Mouse (Mus musculus): Measurements from ENCODE around the gene Rnf167.
A peak's percentile ranks its signal among the peaks of the same experiment; 100 is the strongest.

The Rnf167 gene

DNA sequence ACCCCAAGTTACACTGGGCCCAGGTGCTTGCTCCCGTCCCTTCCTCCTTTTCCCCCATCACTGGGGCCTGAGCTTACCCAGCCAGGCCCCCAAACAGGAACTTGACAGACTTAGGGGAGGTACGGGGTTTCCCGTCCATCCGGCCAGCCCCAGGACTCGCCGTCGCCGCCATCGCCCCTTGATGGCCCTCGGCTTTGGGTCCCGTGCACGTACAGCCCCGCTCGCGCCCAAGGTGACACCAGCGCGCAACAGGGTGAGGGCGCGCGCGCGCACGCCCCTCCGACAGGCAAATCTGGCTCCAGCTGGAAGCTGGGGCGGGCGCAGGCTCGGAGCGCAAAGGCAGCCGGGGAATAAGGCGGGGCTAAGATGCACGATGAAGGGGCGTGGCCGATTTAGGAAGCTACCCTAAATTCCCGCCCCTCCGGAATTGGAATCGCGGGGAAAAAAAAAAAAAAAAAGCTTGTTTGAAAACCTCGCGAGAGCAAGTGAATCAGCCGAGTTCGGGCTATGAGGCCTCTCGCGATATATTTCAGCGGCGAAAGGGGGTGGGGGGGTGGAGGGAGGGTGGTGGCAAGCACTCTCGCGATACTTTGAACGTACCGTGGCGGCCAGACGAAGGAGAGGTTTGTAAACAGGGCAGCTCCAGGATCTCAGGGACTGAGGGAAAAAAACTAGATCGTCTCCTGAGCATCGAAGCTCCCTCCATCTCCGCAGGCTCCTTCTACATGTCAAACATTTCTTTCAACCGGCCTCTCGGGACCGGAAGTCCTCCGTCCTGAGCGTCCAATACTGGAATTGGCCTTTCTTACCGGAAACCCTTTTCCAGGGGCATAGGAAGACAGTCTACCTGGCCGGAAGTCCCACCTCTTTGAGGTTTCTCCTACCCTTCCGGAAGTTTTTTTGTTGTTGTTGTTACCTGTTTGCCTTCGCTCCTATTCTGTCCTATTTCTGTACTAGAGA, at the start of gene Rnf167, which contains the start of gene Slc25a11:
TSS of gene Rnf167 (plus strand) at position 545 of the 960 bp plus-strand sequence.
TSS of gene Slc25a11 (minus strand) at position 789 of the 960 bp plus-strand sequence.
- peak; percentile 98 for DNase-seq (ENCODE audit: low spot score in 2 of 2)

DNA sequence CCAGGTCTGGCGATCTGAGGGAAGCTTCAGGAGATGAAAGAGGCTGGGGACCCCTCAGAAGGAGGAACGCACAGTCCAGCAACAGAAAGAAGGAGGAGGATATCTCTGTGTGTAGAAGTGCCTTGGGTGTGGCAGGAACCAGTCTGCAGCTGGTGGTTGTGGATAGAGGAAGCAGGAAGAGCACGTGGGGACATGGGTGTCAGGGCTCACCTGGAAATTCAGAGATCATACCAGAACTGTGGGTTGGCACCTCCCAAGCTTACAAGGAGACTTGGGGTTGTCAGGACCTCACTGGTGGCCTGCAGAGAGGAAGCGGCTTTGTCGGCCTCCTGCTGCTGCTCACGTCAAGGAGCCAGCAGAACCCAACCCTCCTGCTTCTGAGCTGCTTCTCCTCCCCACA, 49.7 kb upstream of the Rnf167 start:
- DNase-seq (ENCODE audit: low spot score in 2 of 2): no peak

DNA sequence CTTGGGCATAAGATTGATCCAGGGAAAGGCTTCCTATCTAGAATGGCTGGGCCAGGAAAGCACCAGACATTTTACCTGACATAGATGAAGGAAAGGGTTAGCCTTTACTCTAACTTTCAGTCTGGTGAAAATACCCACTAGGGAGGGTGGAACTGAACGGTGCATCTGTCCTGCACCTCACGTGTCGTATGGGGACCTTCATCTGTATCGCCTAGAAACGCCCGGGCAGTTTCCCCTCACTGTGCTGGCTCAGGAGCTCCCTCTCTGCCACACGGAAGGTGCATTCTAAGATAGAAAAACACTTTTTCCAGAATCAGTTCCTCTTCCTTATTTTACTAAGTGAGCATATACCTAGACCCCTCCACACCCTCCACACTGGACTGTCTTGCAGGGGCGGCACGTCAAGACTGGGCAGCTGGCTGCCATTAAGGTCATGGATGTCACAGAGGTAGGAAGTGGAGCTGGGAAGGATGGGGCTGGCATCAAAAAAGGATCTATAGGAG, 48.5 kb upstream of the Rnf167 start:
- no peak for DNase-seq (ENCODE audit: low spot score in 2 of 2)

GRCm38 (mm10) chr11:70605024-70605566, 41.9 kb upstream of the Rnf167 start:
- peak; percentile 71 to 74 for DNase-seq (ENCODE audit: low spot score in 2 of 2)

GRCm38 (mm10) chr11:70606717-70607116, 40.3 kb upstream of the Rnf167 start:
- DNase-seq (ENCODE audit: low spot score in 2 of 2): no peak

DNA sequence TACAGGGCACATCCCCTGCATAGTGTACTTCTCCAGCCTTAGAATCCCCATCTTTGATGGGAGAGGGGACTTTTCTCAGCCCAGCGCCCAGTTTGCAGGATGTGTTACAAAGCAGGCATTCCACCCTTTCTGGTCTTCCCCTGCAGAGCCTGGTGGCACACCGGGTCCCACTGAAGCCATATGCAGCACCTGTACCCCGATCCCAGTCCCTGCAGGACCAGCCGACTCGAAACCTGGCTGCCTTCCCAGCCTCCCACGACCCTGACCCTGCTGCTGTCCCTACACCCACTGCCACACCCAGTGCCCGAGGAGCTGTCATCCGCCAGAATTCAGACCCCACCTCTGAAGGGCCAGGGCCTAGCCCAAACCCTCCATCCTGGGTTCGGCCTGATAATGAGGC, 39.4 kb upstream of the Rnf167 start:
- DNase-seq (ENCODE audit: low spot score in 2 of 2): peak in 1 of 2 experiments; percentile 28

- DNase-seq (ENCODE audit: low spot score in 2 of 2): peak in 1 of 2 experiments; percentile 24
Observed at GRCm38 (mm10) chr11:70608381-70609066, 38.5 kb upstream of the Rnf167 start.

GRCm38 (mm10) chr11:70610752-70611151, 36.3 kb upstream of the Rnf167 start:
- no peak for DNase-seq (ENCODE audit: low spot score in 2 of 2)

DNA sequence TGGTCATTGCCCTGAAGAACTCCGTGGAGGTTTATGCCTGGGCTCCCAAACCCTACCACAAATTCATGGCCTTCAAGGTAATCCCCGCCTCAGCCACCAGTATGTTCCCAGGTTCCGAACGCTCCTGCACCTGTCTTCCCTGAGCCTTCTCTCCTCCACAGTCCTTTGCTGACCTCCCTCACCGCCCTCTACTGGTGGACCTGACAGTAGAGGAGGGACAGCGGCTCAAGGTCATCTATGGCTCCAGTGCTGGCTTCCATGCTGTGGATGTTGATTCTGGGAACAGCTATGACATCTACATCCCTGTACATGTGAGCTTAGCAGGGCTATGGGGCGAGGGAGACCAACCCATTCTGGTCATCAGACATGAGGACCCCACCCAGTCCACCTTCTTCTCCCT, 34.5 kb upstream of the Rnf167 start:
- no peak for DNase-seq (ENCODE audit: low spot score in 2 of 2)

DNA sequence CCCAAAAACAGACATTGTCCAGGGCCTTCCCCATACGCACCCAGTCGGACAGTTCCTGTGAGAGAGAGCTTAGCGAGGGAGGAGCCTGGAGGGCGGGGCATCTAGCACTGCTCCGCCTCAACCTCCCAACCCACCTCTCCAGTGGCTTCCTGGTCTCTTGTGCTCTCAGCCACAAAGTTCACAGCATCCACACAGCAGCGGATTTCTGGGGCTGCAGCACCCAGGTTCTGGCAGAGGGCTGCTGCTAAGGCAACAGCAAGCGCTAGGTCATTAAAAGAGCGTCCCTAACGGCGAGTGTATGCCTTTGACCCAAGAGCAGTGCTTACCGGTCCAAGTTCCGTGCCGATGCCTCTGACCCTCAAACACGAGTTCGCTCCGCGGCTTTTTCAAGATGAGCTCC, 32.0 kb upstream of the Rnf167 start:
- peak; percentile 46 to 50 for DNase-seq (ENCODE audit: low spot score in 2 of 2)

DNA sequence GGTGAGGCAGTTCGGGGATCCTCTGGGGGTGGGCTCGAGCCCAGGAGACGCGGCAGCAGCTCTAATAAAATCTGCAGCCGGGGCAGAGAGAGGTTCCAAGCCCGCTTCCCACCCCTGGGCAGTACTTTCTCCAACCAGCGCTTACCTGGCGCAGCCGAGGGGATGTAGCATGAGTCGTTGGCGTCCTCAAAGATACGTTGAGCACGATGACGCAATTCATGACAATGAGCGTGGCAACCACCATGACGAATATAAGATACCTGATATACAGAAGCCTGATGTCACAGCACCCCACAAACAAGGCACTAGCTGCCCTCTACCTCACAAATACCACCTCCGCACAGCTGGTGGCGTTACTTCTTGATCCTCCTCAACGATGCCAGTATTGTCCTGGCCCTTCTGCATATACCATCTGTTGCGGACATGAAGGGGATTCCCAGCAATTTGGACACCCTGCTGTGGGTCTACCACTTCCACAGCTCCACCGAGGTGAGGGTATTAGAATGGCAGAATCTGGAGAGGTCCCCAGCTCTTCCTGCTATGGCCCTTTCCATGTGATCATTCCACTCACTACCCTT, 31.4 kb upstream of the Rnf167 start, which contains the start of gene 4930544D05Rik:
TSS of gene 4930544D05Rik (plus strand) at position 333 of the 578 bp plus-strand sequence.
- peak in 1 of 2 experiments; percentile 29 for DNase-seq (ENCODE audit: low spot score in 2 of 2)

DNA sequence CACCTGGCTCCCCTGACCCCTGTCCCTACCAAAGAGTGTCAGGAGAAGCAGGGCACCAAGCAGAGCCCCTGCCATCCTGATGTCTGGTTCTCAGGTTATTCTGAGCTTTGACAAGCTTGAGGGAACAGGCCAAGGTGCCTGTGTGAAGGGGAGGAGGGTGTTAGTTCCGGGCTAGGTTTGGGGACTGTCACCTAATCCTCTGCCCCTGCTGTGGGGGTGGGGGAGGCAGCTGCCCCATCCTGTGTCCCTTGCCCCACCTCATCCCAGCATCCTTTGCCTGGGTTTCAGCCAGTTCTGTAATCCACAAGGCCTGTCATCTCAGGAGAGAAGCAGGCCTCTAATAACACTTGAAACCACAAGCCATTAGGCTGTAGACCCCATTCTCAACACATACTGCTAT, 27.9 kb upstream of the Rnf167 start, which contains the start of gene Chrne:
TSS of gene Chrne (minus strand) at position 116 of the 400 bp plus-strand sequence.
- no peak for DNase-seq (ENCODE audit: low spot score in 2 of 2)

DNA sequence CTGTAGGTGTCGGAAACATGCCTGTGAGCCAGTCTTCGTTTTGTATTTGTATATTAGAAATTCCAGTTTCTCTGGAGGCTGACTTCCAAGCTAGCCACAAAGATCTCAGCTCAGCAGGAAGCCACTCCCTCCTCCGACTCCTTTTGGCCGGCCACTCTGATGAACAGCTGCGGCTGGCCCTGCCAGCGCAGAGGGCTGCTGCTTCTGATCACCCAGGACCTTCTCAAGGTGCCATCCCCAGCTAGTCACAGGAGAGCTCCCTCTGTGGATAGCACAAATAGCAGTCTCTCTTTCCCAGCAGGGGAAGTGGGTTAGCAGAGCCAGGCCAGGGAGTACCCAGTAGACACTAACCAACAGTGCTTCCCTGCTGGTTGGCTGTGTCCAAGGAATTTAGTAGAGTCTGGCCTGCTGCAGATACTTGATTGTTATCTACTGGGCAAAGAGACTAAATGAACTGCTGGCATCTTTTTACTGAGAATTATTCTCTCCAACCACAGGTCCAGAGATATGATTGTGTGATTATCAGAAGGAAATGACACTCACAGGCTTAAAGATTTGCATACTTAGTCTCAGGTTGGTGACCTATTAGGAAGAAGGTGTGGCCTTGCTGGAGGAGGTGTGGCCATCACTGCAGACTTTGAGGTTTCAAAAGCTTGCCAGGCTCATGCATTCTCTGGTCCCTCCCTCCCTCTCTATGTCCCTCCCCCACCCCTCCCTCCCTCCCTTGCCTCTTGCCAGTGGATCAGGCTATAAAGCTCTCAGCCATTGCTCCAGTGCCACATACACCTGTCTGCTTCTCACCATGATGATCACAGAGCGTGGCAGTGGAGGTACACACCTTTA, 24.8 kb upstream of the Rnf167 start:
- DNase-seq (ENCODE audit: low spot score in 2 of 2): no peak

DNA sequence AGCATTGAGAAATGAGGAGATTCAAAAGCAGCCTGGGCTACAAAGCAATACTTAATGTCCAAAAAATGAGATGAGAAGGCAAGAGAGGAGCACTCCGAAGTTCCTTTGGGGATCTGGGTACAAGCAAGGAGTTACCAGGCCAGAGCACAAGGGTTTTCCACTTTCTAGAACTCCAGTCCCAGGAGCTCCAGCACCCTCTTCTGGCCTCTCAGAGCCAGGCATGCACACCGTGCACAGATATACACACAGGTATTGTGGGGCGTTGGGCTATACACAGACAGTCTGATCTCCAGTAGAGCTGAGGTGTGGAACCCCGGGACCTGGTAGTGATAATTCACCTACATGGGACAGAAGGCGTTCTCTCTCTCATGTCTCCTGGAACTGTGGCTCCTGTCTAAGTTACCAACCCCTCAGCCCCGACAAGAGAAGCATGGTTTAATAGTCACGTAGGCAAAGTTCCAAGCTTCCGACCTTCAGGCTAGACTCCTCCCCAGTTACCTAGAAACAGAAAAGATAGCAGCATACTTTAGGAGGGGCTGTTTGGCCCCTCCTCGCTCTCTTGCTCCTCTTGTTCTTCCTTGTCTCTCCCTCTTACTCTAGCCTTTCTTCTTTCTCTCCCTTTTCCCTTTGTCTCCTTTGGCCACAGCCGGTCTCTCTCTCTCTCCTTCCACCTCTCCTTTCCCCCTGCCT, 23.8 kb upstream of the Rnf167 start:
- DNase-seq (ENCODE audit: low spot score in 2 of 2): no peak

DNA sequence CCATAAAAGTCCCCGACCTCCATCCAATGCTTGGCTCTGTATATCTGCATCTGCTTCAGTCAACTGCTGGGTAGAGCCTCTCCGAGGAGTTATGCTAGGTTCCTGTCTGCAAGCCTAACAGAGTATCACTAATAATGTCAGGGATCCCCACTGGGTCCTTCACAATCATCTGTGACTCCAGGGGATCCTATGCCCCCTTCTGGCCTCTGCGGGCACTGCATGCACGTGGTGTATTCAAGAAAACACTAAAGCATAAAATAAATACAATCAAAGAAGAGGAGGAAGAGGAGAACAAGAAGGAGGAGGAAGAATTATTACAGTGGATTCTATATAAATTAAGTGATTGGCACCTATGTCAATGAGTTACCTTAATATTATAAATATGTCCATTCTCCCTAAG, 21.6 kb upstream of the Rnf167 start:
- no peak for DNase-seq (ENCODE audit: low spot score in 2 of 2)

DNA sequence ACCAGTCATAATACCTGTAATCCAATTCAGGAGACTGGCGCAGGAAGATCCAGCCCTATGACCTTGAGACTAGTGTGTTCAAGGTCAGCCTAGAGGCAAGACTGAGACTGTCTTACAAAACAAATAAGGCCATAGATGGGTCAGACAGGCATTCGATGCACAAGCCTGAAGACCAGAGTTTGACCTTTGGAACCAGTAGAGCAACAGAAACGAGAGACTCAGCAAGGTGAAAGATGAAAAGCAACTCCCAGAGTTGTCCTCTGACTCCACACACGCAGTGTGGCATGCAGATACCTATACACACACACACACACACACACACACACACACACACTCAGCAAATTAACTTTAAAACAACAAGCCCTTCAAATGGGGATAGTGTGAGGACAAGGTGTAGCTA, 20.2 kb upstream of the Rnf167 start:
- DNase-seq (ENCODE audit: low spot score in 2 of 2): no peak

- DNase-seq (ENCODE audit: low spot score in 2 of 2): no peak
Observed at GRCm38 (mm10) chr11:70628431-70628830, 18.6 kb upstream of the Rnf167 start.

DNA sequence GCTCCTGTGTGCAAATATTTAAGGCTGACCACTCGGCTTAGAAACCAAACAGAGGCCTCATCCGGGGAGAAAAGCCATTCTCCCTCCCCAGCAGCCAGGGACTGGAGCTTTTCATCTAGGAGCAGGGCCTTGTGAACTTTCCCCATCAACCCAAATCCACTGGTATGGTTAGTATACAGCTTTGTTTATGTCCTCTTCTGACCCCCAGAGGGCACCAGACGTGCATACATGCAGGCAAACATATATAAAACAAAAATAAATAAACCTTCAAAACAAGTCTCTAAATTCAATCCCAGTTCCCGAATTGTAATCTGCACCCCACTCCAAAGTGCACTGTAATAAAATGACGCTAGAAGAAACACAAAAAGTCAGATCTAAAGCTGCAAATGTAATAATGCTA, 17.5 kb upstream of the Rnf167 start:
- DNase-seq (ENCODE audit: low spot score in 2 of 2): no peak

DNA sequence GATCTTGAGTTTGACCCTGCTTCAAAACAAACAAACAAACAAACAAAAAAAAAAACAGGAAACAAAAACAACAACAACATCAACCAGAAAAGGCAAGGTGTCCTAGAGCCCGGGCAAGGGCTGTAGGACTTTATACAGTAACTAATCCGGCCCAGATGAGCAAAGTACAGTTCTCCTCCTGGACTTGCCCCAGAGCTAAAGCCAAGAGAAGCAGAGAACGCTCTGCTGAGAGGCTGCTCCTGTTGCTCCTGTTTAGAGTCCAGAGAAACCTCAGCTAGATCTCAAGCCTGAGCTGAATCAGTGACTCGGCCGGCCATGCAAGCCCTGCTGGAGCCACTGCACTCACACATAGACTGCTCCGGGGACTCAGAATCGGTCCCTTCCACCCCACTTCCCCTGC, 16.9 kb upstream of the Rnf167 start:
- DNase-seq (ENCODE audit: low spot score in 2 of 2): no peak

DNA sequence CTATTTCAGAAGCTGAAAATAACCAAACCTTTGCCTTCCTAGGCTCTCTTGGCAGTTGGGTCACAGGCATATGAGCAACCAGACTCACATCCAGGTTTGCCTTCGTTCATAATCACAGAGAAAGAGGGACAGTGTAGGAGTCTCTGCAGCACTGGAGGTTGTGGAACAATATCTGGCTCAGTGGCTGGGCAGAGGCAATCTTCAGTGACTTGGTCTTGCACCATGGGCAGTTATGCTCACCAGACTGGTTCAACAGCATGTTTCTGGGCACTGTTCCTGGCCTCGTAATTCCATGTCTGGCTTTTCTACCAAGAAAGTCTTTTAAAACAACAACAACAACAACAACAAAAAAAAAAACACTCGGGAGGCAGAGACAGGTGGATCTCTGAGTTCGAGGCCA, 11.4 kb upstream of the Rnf167 start:
- DNase-seq (ENCODE audit: low spot score in 2 of 2): no peak
